Mouse (Mus musculus) kidney, postnatal 0 days (tissue): ENCODE data around the gene Cfap99. TPM values are rescaled to one million over a fixed set of nuclear protein-coding genes. Genes with fewer than 3 reads are reported as not detected.

Source experiments
- ATAC-seq: fragments of 200-750 bp; cut with Nextera tagmentation; replicated peaks from 2 replicates; pipeline ENCODE4 v1.8.0; 2017; ENCODE audit warnings: low read depth, moderate number of reproducible peaks, moderate TSS enrichment, moderate library complexity; ENCODE audit not compliant: low FRiP score
- DNase-seq: peaks from one replicate; pipeline ENCODE4 v3.0.0-alpha.2; 2016; ENCODE audit warnings: low spot score
- H3K27ac ChIP-seq: fragments of 300-500 bp; sonication (generic); 2 replicates; pipeline ENCODE4 v1.5.1; 2014; ENCODE audit warnings: mild to moderate bottlenecking
- H3K27me3 ChIP-seq: fragments of 300-500 bp; sonication (generic); 2 replicates; pipeline ENCODE4 v1.6.1; 2014; ENCODE audit warnings: low read length, mixed read lengths; ENCODE audit not compliant: insufficient read depth
- H3K36me3 ChIP-seq: fragments of 300-500 bp; sonication (generic); 2 replicates; pipeline ENCODE4 v1.6.1; 2014; ENCODE audit warnings: low read length, mixed read lengths; ENCODE audit not compliant: insufficient read depth
- H3K4me1 ChIP-seq: fragments of 300-500 bp; sonication (generic); replicated peaks from 2 replicates; pipeline ENCODE4 v1.6.1; 2014; ENCODE audit warnings: antibody characterized with exemption, low read length, mixed read lengths; ENCODE audit not compliant: insufficient read depth
- H3K4me2 ChIP-seq: fragments of 300-500 bp; sonication (generic); 2 replicates; pipeline ENCODE4 v1.6.1; 2014; ENCODE audit warnings: mild to moderate bottlenecking, low read length, moderate library complexity, mixed read lengths
- H3K4me3 ChIP-seq: fragments of 300-500 bp; sonication (generic); replicated peaks from 2 replicates; pipeline ENCODE4 v1.5.1; 2014; ENCODE audit warnings: low read depth, low read length
- H3K9ac ChIP-seq: fragments of 300-500 bp; sonication (generic); 2 replicates; pipeline ENCODE4 v1.6.1; 2014; ENCODE audit warnings: low read depth, low read length
- H3K9me3 ChIP-seq: fragments of 300-500 bp; sonication (generic); replicated peaks from 2 replicates; pipeline ENCODE4 v1.6.1; 2016; ENCODE audit warnings: low read length, inconsistent platforms, mixed read lengths
- CTCF ChIP-seq: IDR thresholded peaks from 2 replicates; pipeline ENCODE4 v1.5.1; 2016; ENCODE audit warnings: antibody characterized with exemption, low read depth, mild to moderate bottlenecking, moderate library complexity
- WGBS: fragments of 180-500 bp; shearing (Covaris S2); extraction: QIAGEN DNeasy Blood & Tissue Kit; methylation state at CpG from one replicate; pipeline ENCODE4 v1.1.7; 2014; 5-methylcytosine and 5-hydroxymethylcytosine counted together
- polyA plus RNA-seq: library from polyadenylated mRNA; unstranded; fragments of >200 nt; fragmentation: Nextera tagmentation; extraction: Ambion mirVana; gene quantifications from 2 replicates; pipeline ENCODE4 v1.2.1, GENCODE M21; 2015

Cfap99 gene
- polyA plus RNA-seq, 1 experiment from 2014 or later = not detected

- no peaks in the 10 kb centered on the region for H3K9me3 ChIP-seq
- no peak overlapping the region for H3K4me2 ChIP-seq
- 43% methylated on average over 4 of the region's 4 CpGs for WGBS
- no peaks in the 10 kb centered on the region for H3K27me3 ChIP-seq
- no peak overlapping the region for H3K4me3 ChIP-seq
- DNase-seq = no peak
- TF ChIP-seq CTCF = no peak
- H3K27ac ChIP-seq = no peak overlapping the region
- no peaks in the 10 kb centered on the region for H3K4me1 ChIP-seq
- no peak for ATAC-seq
- no peak overlapping the region for H3K9ac ChIP-seq
- H3K36me3 ChIP-seq = no peaks in the 10 kb centered on the region
Observed at GRCm38 (mm10) chr5:34251794-34252193, 36.6 kb upstream of the Cfap99 start.

DNA sequence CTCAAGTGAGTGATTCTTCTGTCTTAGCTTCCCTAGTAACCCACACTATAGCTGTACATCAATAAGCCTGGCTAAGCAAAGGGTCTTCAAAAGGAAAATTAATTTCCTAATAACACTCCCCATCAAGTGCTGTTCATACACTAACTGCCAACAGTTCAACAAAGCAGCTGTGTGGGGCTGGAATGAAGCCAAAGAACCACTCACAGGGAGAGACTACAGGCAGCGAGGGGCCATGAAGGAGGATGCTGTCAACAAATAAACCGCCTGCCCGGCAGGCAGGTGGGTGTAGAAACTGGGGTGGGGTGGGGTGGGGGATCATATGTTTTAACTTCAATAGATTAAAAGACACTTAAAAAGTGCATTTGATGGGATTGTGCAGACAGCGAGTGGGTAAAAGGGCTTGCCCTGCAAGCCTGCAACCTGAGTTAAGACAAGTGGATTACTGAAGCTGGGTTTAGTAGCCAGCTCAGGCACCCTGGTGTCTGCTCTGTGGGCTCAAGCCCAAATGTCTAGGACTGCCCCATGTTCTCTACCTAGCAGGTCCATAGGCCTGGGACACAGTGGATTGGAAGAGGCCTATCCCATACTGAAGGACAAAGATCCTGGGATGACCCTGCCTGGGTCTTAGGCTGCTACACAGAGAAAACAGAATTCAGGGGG lies 36.0 kb upstream of the Cfap99 start:
- Histone ChIP-seq H3K9ac (no peak overlapping the region), H3K9me3 (no peaks in the 10 kb centered on the region), H3K36me3 (no peaks in the 10 kb centered on the region), H3K4me3 (no peak overlapping the region), H3K27ac (no peak overlapping the region), H3K27me3 (no peaks in the 10 kb centered on the region), H3K4me2 (no peak overlapping the region), H3K4me1 (no peaks in the 10 kb centered on the region)
- peak; percentile 47 for DNase-seq
- no peak for TF ChIP-seq CTCF
- ATAC-seq = no peak
- WGBS = 38% methylated on average over 4 of the region's 4 CpGs

DNA sequence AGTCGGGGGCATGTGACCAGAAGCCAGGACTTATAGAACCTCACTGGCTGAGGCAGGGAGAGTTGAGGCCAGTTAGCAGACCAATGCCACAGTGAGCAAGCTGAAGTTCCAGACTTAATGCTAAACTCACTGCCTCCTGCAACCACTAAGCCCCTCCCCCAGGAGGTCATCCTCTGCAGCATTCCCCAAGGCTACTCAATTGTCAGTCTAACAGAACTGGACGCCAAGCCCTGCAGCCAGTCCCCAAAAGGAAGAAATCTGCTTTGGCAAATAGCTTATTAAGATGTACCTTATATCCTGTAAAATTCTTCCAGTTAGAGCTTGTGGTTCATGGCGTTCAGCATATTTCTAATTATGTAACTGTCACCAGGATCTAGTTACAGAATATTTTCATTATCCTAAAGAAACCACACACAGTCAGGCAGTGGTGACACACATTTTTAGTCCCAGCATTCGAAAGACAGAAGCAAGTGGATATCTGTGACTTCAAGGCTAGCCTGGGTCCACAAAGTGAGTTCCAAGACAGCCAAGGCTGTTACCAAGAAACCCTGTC lies 35.4 kb upstream of the Cfap99 start:
- H3K4me3 ChIP-seq = no peak overlapping the region
- H3K4me1 ChIP-seq = no peaks in the 10 kb centered on the region
- ATAC-seq (no peak), DNase-seq (peak; percentile 32)
- no peak overlapping the region for H3K4me2 ChIP-seq
- no peak overlapping the region for H3K27ac ChIP-seq
- no peaks in the 10 kb centered on the region for H3K27me3 ChIP-seq
- no peaks in the 10 kb centered on the region for H3K36me3 ChIP-seq
- no peaks in the 10 kb centered on the region for H3K9me3 ChIP-seq
- no peak for TF ChIP-seq CTCF
- 51% methylated on average over 4 of the region's 4 CpGs for WGBS
- no peak overlapping the region for H3K9ac ChIP-seq

DNA sequence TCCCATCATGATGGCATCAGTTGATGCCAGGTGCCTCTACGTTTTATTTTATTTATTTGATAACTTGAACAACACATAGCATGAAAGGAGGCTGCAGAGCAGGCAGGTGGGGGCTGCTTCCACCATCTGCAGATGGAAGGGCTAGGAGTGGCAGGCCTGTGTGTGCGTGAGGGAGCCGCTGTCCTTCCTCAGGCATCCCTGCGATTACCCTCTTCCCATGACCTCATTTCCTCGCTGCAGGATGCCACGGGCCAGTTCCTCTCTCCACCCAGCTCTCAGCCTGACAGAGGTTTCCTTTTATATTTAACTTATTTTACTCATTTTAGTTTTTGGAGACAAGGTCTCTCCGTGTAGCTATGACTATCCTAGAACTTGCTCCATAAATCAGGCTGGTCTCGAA lies 34.1 kb upstream of the Cfap99 start:
- Histone ChIP-seq H3K27me3 (no peaks in the 10 kb centered on the region), H3K9ac (no peak overlapping the region), H3K27ac (no peak overlapping the region), H3K36me3 (no peaks in the 10 kb centered on the region), H3K9me3 (no peaks in the 10 kb centered on the region), H3K4me3 (no peak overlapping the region), H3K4me2 (no peak overlapping the region), H3K4me1 (no peaks in the 10 kb centered on the region)
- no peak for TF ChIP-seq CTCF
- 47% methylated on average over 8 of the region's 8 CpGs for WGBS
- DNase-seq = no peak
- no peak for ATAC-seq

- ATAC-seq (no peak), DNase-seq (peak; percentile 28)
- Histone ChIP-seq H3K9me3 (no peaks in the 10 kb centered on the region), H3K27ac (no peak overlapping the region), H3K27me3 (no peaks in the 10 kb centered on the region), H3K9ac (no peak overlapping the region), H3K4me3 (no peak overlapping the region), H3K4me1 (no peaks in the 10 kb centered on the region), H3K4me2 (no peak overlapping the region), H3K36me3 (no peaks in the 10 kb centered on the region)
- TF ChIP-seq CTCF = peak; percentile 61
- 81% methylated on average over 3 of the region's 3 CpGs for WGBS
Observed at GRCm38 (mm10) chr5:34255189-34255588, 33.2 kb upstream of the Cfap99 start.

GRCm38 (mm10) chr5:34259172-34259816 lies 29.1 kb upstream of the Cfap99 start:
- Histone ChIP-seq H3K36me3 (no peaks in the 10 kb centered on the region), H3K4me3 (no peak overlapping the region), H3K9me3 (no peaks in the 10 kb centered on the region), H3K27me3 (no peaks in the 10 kb centered on the region), H3K4me1 (no peaks in the 10 kb centered on the region), H3K9ac (no peak overlapping the region), H3K27ac (no peak overlapping the region), H3K4me2 (no peak overlapping the region)
- TF ChIP-seq CTCF = no peak
- ATAC-seq (no peak), DNase-seq (no peak)
- 77% methylated on average over 3 of the region's 3 CpGs for WGBS
